Mouse (Mus musculus): ENCODE results near the gene Slf2. TPM values are rescaled to one million over a fixed set of nuclear protein-coding genes. Genes with fewer than 3 reads are reported as not detected.
A peak's percentile ranks its signal among the peaks of the same experiment; 100 is the strongest.

The Slf2 gene
- polyA plus RNA-seq, 1 experiment from 2014 or later, result 46.4 TPM

GRCm38 (mm10) chr19:45030746-45031693 is 100.1 kb downstream of the Slf2 start:
- 42% methylated on average over 20 of the region's 20 CpGs for WGBS
- Histone ChIP-seq H3K27me3 (ENCODE audit: control insufficient read depth, insufficient read depth, low read length) (no peaks in the 10 kb centered on the region), H3K4me2 (ENCODE audit: low read depth) (peak overlapping the region; percentile 24; the same call in 1 of the 2 replicates), H3K9me3 (ENCODE audit: control insufficient read depth, low read length) (no peaks in the 10 kb centered on the region), H3K4me3 (ENCODE audit: low read depth, low read length) (no peak overlapping the region), H3K9ac (ENCODE audit: low read length) (no peak overlapping the region), H3K36me3 (ENCODE audit: control insufficient read depth, insufficient read depth, low read length) (peaks cover 8% of the 10 kb centered on the region), H3K4me1 (ENCODE audit: control insufficient read depth, insufficient read depth, low read length) (peaks cover 5% of the 10 kb centered on the region), H3K27ac (ENCODE audit: low read depth, low read length) (no peak overlapping the region)
- peak; percentile 79 for DNase-seq (ENCODE audit: low spot score)
- ATAC-seq (ENCODE audit: insufficient read depth, low FRiP score, low TSS enrichment), result 0 out of 2 replicates have a peak, but pooled peaks have one; percentile 31

DNA sequence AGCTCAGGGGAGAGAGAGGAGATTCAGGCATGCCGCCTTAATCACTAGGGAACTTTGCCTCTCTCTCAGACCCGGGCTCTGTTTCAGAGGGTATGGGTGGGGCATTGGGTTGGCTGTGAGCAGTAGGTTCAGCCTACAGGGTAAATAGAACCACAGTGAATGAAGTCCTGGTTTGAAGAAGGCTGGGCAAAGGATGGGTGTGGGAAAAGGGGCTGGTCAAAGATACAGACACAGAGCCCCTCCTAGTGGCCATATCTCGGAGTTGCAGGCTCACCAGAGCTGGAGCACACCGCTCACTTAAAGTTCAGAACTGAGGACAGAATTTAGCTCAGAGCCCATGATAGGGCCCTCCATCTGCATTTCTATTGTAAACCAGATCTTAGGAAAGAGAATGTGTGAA is 100.8 kb downstream of the Slf2 start:
- Histone ChIP-seq H3K27me3 (ENCODE audit: control insufficient read depth, insufficient read depth, low read length) (no peaks in the 10 kb centered on the region), H3K27ac (ENCODE audit: low read depth, low read length) (no peak overlapping the region), H3K9me3 (ENCODE audit: control insufficient read depth, low read length) (no peaks in the 10 kb centered on the region), H3K4me2 (ENCODE audit: low read depth) (no peak overlapping the region), H3K36me3 (ENCODE audit: control insufficient read depth, insufficient read depth, low read length) (peaks cover 3% of the 10 kb centered on the region), H3K4me3 (ENCODE audit: low read depth, low read length) (no peak overlapping the region; the same call in 1 of the 2 replicates), H3K4me1 (ENCODE audit: control insufficient read depth, insufficient read depth, low read length) (peaks cover 5% of the 10 kb centered on the region), H3K9ac (ENCODE audit: low read length) (no peak overlapping the region)
- ATAC-seq (ENCODE audit: insufficient read depth, low FRiP score, low TSS enrichment) (no peak), DNase-seq (ENCODE audit: low spot score) (peak; percentile 81)
- 25% methylated on average over 4 of the region's 4 CpGs for WGBS

Other genes with a start within 250 kb of the Slf2 start
- 7.4 and 8.0 TPM in 2 replicates for gene Pax2, start 175.1 kb upstream of the Slf2 start, polyA plus RNA-seq (2014; fragmentation: Nextera tagmentation; extraction: Ambion mirVana)
- 6.6 and 6.7 TPM in 2 replicates for gene Sema4g, start 58.0 kb downstream of the Slf2 start, polyA plus RNA-seq (2014; fragmentation: Nextera tagmentation; extraction: Ambion mirVana)
- 16.0 and 16.5 TPM in 2 replicates for gene Twnk, start 74.5 kb downstream of the Slf2 start, polyA plus RNA-seq (2014; fragmentation: Nextera tagmentation; extraction: Ambion mirVana)
- gene Mrpl43, start 75.3 kb downstream of the Slf2 start, polyA plus RNA-seq (2014; fragmentation: Nextera tagmentation; extraction: Ambion mirVana), result 65.3 and 80.6 TPM in 2 replicates
- gene Lzts2, start 83.3 kb downstream of the Slf2 start, polyA plus RNA-seq (2014; fragmentation: Nextera tagmentation; extraction: Ambion mirVana), result 52.8 and 57.5 TPM in 2 replicates
- 0.57 and 0.81 TPM in 2 replicates for gene Pdzd7, start 114.6 kb downstream of the Slf2 start, polyA plus RNA-seq (2014; fragmentation: Nextera tagmentation; extraction: Ambion mirVana)
- 23.3 and 24.0 TPM in 2 replicates for gene Sfxn3, start 116.4 kb downstream of the Slf2 start, polyA plus RNA-seq (2014; fragmentation: Nextera tagmentation; extraction: Ambion mirVana)
- gene Kazald1, start 144.1 kb downstream of the Slf2 start, polyA plus RNA-seq (2014; fragmentation: Nextera tagmentation; extraction: Ambion mirVana), result 0.50 and 0.87 TPM in 2 replicates
- gene Tlx1, start 219.5 kb downstream of the Slf2 start, polyA plus RNA-seq (2014; fragmentation: Nextera tagmentation; extraction: Ambion mirVana), result 0.29 and 0.72 TPM in 2 replicates